Mouse (Mus musculus) bone marrow macrophage, adult 2 months (primary cell): Measurements from ENCODE around the gene Igsf3. TPM values are rescaled to one million over a fixed set of nuclear protein-coding genes. Genes with fewer than 3 reads are reported as not detected.

Source experiments
- H3K27ac ChIP-seq: 2 replicates; pipeline ENCODE4 v1.5.1; 2012; ENCODE audit warnings: low read depth, low read length; ENCODE audit not compliant: insufficient read depth
- H3K4me1 ChIP-seq: 2 replicates; pipeline ENCODE4 v1.6.1; 2012; ENCODE audit warnings: low read length; ENCODE audit not compliant: control insufficient read depth, insufficient read depth
- H3K4me3 ChIP-seq: 2 replicates; pipeline ENCODE4 v1.5.1; 2012; ENCODE audit warnings: mild to moderate bottlenecking, low read length, moderate library complexity; ENCODE audit not compliant: insufficient read depth
- CTCF ChIP-seq: IDR thresholded peaks from 2 replicates; pipeline ENCODE4 v1.5.1; 2012; ENCODE audit warnings: low read depth, mild to moderate bottlenecking, low read length, moderate library complexity
- POLR2A ChIP-seq: IDR thresholded peaks from 2 replicates; pipeline ENCODE4 v1.6.1; 2012; ENCODE audit warnings: mild to moderate bottlenecking, low read depth, low read length, borderline replicate concordance
- polyA plus RNA-seq: library from polyadenylated mRNA; stranded (reverse); fragments of >200 nt; gene quantifications from 2 replicates; pipeline ENCODE4 v1.2.4, GENCODE M21; 2012; ENCODE audit not compliant: missing spikeins, insufficient read depth, insufficient read length

The Igsf3 gene
- polyA plus RNA-seq, 1 experiment: not detected

- no peaks in the 10 kb centered on the region for H3K4me1 ChIP-seq
- TF ChIP-seq CTCF: no peak
- TF ChIP-seq POLR2A: no peak
- H3K27ac ChIP-seq: no peak overlapping the region
- H3K4me3 ChIP-seq: no peak overlapping the region
These were observed 26.5 kb upstream of the Igsf3 start for GRCm38 (mm10) chr3:101350406-101350805.

GRCm38 (mm10) chr3:101354490-101354889 is 22.4 kb upstream of the Igsf3 start:
- no peaks in the 10 kb centered on the region for H3K4me1 ChIP-seq
- H3K27ac ChIP-seq: no peak overlapping the region
- no peak overlapping the region for H3K4me3 ChIP-seq
- TF ChIP-seq POLR2A (no peak), CTCF (no peak)

DNA sequence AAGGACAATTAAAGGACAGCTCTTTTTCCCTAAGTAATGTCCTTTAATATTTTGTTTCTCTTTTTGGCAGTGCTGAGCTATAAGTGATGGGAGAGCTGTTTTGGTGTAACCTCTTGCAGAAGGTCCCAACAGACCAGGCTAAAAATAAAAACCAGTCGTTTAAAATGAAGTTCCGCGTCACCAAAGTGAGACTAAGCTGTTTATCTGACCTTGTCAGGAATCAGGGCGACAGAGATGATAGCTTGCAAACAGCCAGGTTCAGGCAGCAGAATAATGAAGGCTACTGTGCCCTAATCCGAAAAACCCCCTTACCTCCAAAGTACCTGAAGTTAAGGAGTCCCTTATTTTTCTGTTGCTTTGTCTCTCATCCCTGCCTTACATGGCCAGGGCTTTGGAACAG is 21.2 kb upstream of the Igsf3 start:
- TF ChIP-seq POLR2A (no peak), CTCF (no peak)
- Histone ChIP-seq H3K4me1 (no peaks in the 10 kb centered on the region), H3K27ac (no peak overlapping the region), H3K4me3 (no peak overlapping the region)

DNA sequence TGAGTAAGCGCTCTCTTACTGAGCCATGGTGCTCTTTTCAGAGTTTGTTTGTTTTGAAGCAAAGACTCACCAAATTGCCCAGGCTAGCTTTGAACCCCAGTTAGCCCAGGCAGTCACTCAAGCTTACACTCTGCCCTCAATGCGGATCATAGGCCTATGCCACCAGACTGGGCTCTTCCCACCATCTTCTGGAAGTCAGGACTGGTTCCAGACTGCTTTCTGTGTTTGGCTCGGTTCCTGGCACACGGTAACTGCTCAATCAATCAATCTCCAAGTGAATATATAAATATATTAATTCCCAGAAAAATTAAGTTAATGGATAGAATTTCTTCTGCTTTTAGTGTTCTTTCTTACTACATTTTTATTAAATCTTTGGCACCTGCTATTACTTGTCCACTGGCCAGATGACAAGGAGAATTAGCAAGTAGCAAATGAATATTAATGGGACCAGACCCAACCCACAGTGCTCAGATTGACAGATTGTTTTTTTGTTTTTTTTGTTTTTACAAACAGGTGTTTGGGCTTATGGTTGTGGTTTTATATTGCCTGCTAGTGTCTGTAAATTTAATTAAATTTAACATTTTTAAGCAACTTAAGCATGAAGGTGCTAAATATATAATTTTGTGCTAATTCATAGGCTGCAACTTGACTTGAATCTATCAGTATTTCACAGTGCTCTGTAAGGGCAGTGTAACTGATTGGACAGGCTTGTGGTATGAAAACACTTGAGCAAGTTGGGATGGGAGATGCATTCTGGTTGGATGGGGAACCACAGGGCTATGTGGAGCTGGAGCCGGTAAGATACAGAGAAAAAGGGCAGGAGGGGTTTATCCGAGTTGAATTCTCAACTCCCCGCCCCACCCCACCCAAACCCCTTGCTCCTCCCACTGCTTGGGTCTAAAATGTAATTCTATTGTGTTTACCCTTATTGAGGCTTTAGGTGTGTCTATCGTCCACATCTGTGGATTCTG is 20.0 kb upstream of the Igsf3 start:
- no peak for TF ChIP-seq POLR2A
- no peak for TF ChIP-seq CTCF
- no peak overlapping the region for H3K27ac ChIP-seq
- H3K4me3 ChIP-seq: no peak overlapping the region
- H3K4me1 ChIP-seq: no peaks in the 10 kb centered on the region

DNA sequence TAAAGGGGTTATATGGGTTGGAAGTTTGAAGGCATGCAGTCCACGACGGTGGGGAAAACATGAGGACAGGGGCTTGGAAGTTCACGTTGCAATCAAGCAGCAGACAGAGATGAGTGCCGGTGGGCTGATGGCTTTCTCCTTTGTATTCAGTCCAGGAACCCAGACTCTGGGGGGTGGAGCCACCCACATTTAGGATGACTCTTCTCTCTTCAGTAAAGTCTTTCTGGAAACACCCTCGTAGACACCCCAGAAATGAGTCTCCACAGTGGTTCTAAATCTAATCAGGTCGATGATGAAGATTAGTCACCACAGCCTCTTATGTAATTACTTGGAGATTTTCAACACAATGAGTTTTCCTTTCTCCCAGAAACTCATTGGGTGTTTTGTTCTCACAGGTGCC is 16.1 kb upstream of the Igsf3 start:
- Histone ChIP-seq H3K4me3 (no peak overlapping the region), H3K27ac (no peak overlapping the region), H3K4me1 (no peaks in the 10 kb centered on the region)
- TF ChIP-seq POLR2A (no peak), CTCF (no peak)

DNA sequence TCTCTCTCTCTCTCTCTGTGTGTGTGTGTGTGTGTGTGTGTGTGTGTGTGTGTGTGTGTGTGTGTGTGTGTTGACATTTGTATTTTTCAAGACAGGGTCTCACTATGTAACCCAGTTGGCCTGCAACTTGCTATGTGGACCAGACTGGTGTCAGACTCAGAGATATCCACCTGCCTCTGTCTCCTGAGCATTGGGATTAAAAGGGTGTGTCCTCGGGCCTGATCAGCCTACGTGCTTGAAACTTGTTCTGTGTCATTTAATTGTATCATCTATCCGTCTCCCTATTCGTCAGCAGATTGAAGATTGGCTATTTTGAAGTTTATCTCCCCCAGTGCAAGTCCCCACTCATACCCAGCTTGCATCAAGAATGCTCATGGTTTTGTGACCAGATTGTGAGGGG is 14.5 kb upstream of the Igsf3 start:
- Histone ChIP-seq H3K4me3 (no peak overlapping the region), H3K4me1 (no peaks in the 10 kb centered on the region), H3K27ac (no peak overlapping the region)
- TF ChIP-seq POLR2A (no peak), CTCF (no peak)

DNA sequence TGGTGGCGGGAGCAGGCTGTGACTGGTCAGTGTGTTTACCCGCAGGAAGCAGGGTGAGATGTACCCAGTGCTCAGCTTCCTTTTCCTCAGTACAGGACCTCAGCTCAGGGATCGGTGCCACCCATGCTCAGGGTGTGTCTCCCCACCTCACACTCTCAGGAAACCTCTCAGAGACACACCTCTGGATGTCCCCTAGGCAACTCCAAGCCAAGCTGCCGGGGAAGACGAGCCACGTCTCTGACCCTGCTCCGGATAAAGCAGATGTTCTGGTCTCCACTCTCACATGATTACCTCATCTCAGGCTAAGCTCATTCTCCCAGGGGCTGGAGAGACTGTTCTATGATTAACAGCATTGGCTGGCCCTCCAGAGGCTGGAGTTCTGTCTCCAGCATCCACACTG is 13.3 kb upstream of the Igsf3 start:
- Histone ChIP-seq H3K4me3 (no peak overlapping the region), H3K27ac (no peak overlapping the region), H3K4me1 (no peaks in the 10 kb centered on the region)
- TF ChIP-seq POLR2A (no peak), CTCF (no peak)

DNA sequence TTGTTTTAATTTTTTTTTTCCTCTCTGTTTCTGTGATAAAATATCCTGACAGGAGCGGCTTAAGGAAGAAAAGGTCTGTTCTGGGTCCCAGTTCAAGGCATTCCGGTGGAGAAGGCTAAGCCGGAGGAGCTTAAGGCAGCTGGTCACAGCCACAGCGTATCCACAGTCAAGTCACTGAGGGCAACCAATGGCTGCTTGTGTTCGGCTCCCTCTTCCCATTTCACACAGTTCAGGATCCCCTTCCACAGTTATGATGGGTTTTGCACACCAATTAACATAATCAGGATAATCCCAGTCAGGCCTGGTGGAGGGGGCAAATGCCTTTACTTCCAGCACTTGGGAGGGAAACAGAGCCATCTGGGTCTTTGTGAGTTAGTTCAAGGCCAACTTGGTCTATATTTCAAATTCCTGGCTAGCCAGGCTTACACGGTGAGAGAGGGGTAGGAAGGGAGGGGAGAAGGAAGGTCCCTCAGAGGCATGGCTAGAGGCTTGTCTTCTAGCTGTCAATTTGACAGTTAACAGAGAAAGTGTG is 11.7 kb upstream of the Igsf3 start:
- H3K4me3 ChIP-seq: no peak overlapping the region
- TF ChIP-seq POLR2A (no peak), CTCF (no peak)
- H3K4me1 ChIP-seq: no peaks in the 10 kb centered on the region
- H3K27ac ChIP-seq: no peak overlapping the region

DNA sequence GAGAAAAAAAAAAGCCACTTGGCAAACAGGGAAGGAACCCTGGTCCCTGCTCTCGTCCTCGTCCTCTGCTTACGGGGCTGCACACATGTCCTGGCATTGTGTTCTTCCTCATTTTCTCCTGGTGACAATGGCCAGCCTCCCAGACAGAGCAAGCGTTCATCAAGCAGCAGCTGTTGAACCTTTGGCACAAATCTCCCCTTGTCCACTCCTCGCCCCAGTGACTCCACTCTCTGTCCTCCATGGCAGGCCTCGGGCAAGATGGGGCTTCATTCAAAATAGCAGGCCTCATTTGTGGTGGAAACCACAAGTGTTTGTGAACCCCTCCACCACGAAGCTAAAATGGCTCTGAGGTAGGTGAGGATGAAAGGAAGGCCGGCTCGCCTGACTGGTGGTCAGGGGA is 11.0 kb upstream of the Igsf3 start:
- H3K27ac ChIP-seq: no peak overlapping the region
- no peaks in the 10 kb centered on the region for H3K4me1 ChIP-seq
- TF ChIP-seq POLR2A (no peak), CTCF (no peak)

GRCm38 (mm10) chr3:101367372-101367771 is 9.5 kb upstream of the Igsf3 start:
- TF ChIP-seq CTCF (no peak), POLR2A (no peak)
- H3K4me3 ChIP-seq: no peak overlapping the region
- H3K4me1 ChIP-seq: no peaks in the 10 kb centered on the region
- no peak overlapping the region for H3K27ac ChIP-seq

More for the DNA sequence above, 11.0 kb upstream of the Igsf3 start:
- no peak overlapping the region for H3K4me3 ChIP-seq
